Mouse (Mus musculus) stomach, postnatal 0 days (tissue): ENCODE measurements around the gene Bhlhe40. TPM values are rescaled to one million over a fixed set of nuclear protein-coding genes. Genes with fewer than 3 reads are reported as not detected.

Experiments
- ATAC-seq: fragments of 200-750 bp; cut with Nextera tagmentation; 2 replicates; pipeline ENCODE4 v1.8.0; 2017; ENCODE audit not compliant: low FRiP score, low TSS enrichment
- DNase-seq: peaks from one replicate; pipeline ENCODE4 v3.0.0-alpha.2; 2016; ENCODE audit warnings: low spot score
- H3K27ac ChIP-seq: fragments of 300-500 bp; sonication (generic); replicated peaks from 2 replicates; pipeline ENCODE4 v1.5.1; 2014; ENCODE audit warnings: mild to moderate bottlenecking, control low read depth
- H3K27me3 ChIP-seq: fragments of 300-500 bp; sonication (generic); 2 replicates; pipeline ENCODE4 v1.6.1; 2014; ENCODE audit warnings: low read length; ENCODE audit not compliant: control insufficient read depth, insufficient read depth
- H3K36me3 ChIP-seq: fragments of 300-500 bp; sonication (generic); 2 replicates; pipeline ENCODE4 v1.6.1; 2014; ENCODE audit warnings: low read length, mixed read lengths; ENCODE audit not compliant: control insufficient read depth, insufficient read depth
- H3K4me1 ChIP-seq: fragments of 300-500 bp; sonication (generic); replicated peaks from 2 replicates; pipeline ENCODE4 v1.6.1; 2014; ENCODE audit warnings: antibody characterized with exemption; ENCODE audit not compliant: control insufficient read depth, insufficient read depth
- H3K4me2 ChIP-seq: fragments of 300-500 bp; sonication (generic); replicated peaks from 2 replicates; pipeline ENCODE4 v1.6.1; 2014; ENCODE audit warnings: low read depth, mild to moderate bottlenecking, control low read depth, moderate library complexity
- H3K4me3 ChIP-seq: fragments of 300-500 bp; sonication (generic); 2 replicates; pipeline ENCODE4 v1.5.1; 2014; ENCODE audit warnings: low read depth, low read length, control low read depth
- H3K9ac ChIP-seq: fragments of 300-500 bp; sonication (generic); 2 replicates; pipeline ENCODE4 v1.6.1; 2014; ENCODE audit warnings: mild to moderate bottlenecking, low read length, control low read depth, mixed read lengths
- H3K9me3 ChIP-seq: fragments of 300-500 bp; sonication (generic); 2 replicates; pipeline ENCODE4 v1.6.1; 2016; ENCODE audit warnings: low read length; ENCODE audit not compliant: control insufficient read depth
- CTCF ChIP-seq: IDR thresholded peaks from 2 replicates; pipeline ENCODE4 v1.5.1; 2016; ENCODE audit warnings: antibody characterized with exemption, low read depth, mild to moderate bottlenecking, moderate library complexity
- EP300 ChIP-seq: optimal IDR thresholded peaks from 2 replicates; pipeline ENCODE3; 2016; ENCODE audit warnings: antibody characterized with exemption
- WGBS: fragments of 180-500 bp; shearing (Covaris S2); extraction: QIAGEN DNeasy Blood & Tissue Kit; methylation state at CpG from one replicate; pipeline ENCODE4 v1.1.7; 2014; 5-methylcytosine and 5-hydroxymethylcytosine counted together
- polyA plus RNA-seq: library from polyadenylated mRNA; unstranded; fragments of >200 nt; fragmentation: Nextera tagmentation; extraction: Ambion mirVana; gene quantifications from 2 replicates; pipeline ENCODE4 v1.2.1, GENCODE M21; 2015

Gene Bhlhe40
- polyA plus RNA-seq, 1 experiment from 2014 or later = 28.7 TPM

GRCm38 (mm10) chr6:108661412-108661811 lies 983 bp downstream of the Bhlhe40 start:
- WGBS = under 1% methylated on average over 17 of the region's 17 CpGs
- no peaks in the 10 kb centered on the region for H3K9me3 ChIP-seq
- no peaks in the 10 kb centered on the region; the same call in 1 of the 2 replicates for H3K4me1 ChIP-seq
- ATAC-seq = no peak
- peak; percentile 90 for DNase-seq
- H3K27ac ChIP-seq = peak overlapping the region; percentile 99
- peak overlapping the region; percentile 82 for H3K4me2 ChIP-seq
- H3K9ac ChIP-seq = peak overlapping the region; percentile 74
- peak overlapping the region; percentile 72 for H3K4me3 ChIP-seq
- H3K36me3 ChIP-seq = peaks cover 6% of the 10 kb centered on the region; the same call in 1 of the 2 replicates
- TF ChIP-seq CTCF = peak; percentile 95
- TF ChIP-seq EP300 = no peak
- no peaks in the 10 kb centered on the region for H3K27me3 ChIP-seq

- Histone ChIP-seq H3K36me3 (peaks cover 6% of the 10 kb centered on the region; the same call in 1 of the 2 replicates), H3K9me3 (no peaks in the 10 kb centered on the region), H3K4me1 (no peaks in the 10 kb centered on the region; the same call in 1 of the 2 replicates), H3K27ac (peak overlapping the region; percentile 41; the same call in 1 of the 2 replicates), H3K4me2 (peak overlapping the region; percentile 82), H3K9ac (peak overlapping the region; percentile 74), H3K4me3 (peak overlapping the region; percentile 72), H3K27me3 (no peaks in the 10 kb centered on the region)
- ATAC-seq (no peak), DNase-seq (no peak)
- 34% methylated on average over 6 of the region's 6 CpGs for WGBS
- no peak for TF ChIP-seq EP300
- no peak for TF ChIP-seq CTCF
Measured at GRCm38 (mm10) chr6:108661890-108662289, 1.5 kb downstream of the Bhlhe40 start.

GRCm38 (mm10) chr6:108662314-108663240 lies 2.1 kb downstream of the Bhlhe40 start:
- Histone ChIP-seq H3K9ac (0 out of 2 replicates have a peak overlapping the region, but pooled peaks have one; percentile 8), H3K4me3 (peak overlapping the region; percentile 72), H3K4me1 (peaks cover 2% of the 10 kb centered on the region; the same call in 1 of the 2 replicates), H3K9me3 (no peaks in the 10 kb centered on the region), H3K4me2 (peak overlapping the region; percentile 82), H3K27ac (peak overlapping the region; percentile 49), H3K36me3 (peaks cover 6% of the 10 kb centered on the region; the same call in 1 of the 2 replicates), H3K27me3 (no peaks in the 10 kb centered on the region)
- ATAC-seq (no peak), DNase-seq (peak; percentile 23)
- TF ChIP-seq CTCF (no peak), EP300 (no peak)
- WGBS = 60% methylated on average over 15 of the region's 15 CpGs

GRCm38 (mm10) chr6:108663241-108664194 lies 3.1 kb downstream of the Bhlhe40 start:
- peak overlapping the region; percentile 82 for H3K4me2 ChIP-seq
- WGBS = 63% methylated on average over 8 of the region's 8 CpGs
- DNase-seq (no peak), ATAC-seq (no peak)
- H3K4me1 ChIP-seq = peaks cover 6% of the 10 kb centered on the region; the same call in 1 of the 2 replicates
- H3K4me3 ChIP-seq = peak overlapping the region; percentile 24
- peak overlapping the region; percentile 45 for H3K27ac ChIP-seq
- H3K9ac ChIP-seq = peak overlapping the region; percentile 50
- TF ChIP-seq EP300 (no peak), CTCF (no peak)
- no peaks in the 10 kb centered on the region for H3K9me3 ChIP-seq
- peaks cover 6% of the 10 kb centered on the region; the same call in 1 of the 2 replicates for H3K36me3 ChIP-seq
- H3K27me3 ChIP-seq = no peaks in the 10 kb centered on the region

- DNase-seq (no peak), ATAC-seq (no peak)
- H3K27me3 ChIP-seq = no peaks in the 10 kb centered on the region
- peak overlapping the region; percentile 3 for H3K4me2 ChIP-seq
- H3K27ac ChIP-seq = no peak overlapping the region
- no peak overlapping the region for H3K4me3 ChIP-seq
- H3K9me3 ChIP-seq = no peaks in the 10 kb centered on the region
- 86% methylated on average over 24 of the region's 24 CpGs for WGBS
- H3K4me1 ChIP-seq = peaks cover 8% of the 10 kb centered on the region; the same call in 1 of the 2 replicates
- peaks cover 6% of the 10 kb centered on the region; the same call in 1 of the 2 replicates for H3K36me3 ChIP-seq
- no peak for TF ChIP-seq EP300
- TF ChIP-seq CTCF = no peak
- 0 out of 2 replicates have a peak overlapping the region, but pooled peaks have one; percentile 23 for H3K9ac ChIP-seq
Measured at GRCm38 (mm10) chr6:108664533-108665150, 4.2 kb downstream of the Bhlhe40 start.
